Mouse (Mus musculus) frontal cortex, postnatal 25 days (tissue): ENCODE results near the gene Ms4a10.

Source experiments
- DNase-seq, 2 experiments: peaks; one replicate each; pipeline ENCODE4 v3.0.0; 2022; ENCODE audit warnings: low spot score in 2 of 2

Gene Ms4a10

GRCm38 (mm10) chr19:10918321-10918991 is 56.0 kb downstream of the Ms4a10 start:
- DNase-seq: no peak

- DNase-seq: no peak
Observed at GRCm38 (mm10) chr19:10916506-10916905, 58.0 kb downstream of the Ms4a10 start.

- no peak for DNase-seq
Observed at GRCm38 (mm10) chr19:10914870-10915269, 59.6 kb downstream of the Ms4a10 start.

GRCm38 (mm10) chr19:10914291-10914690 is 60.2 kb downstream of the Ms4a10 start:
- DNase-seq: no peak
